Comparison of ENCODE assay signal across 9 mouse cellular contexts in genomic region chr8:123514136-123514535, GRCm38 (mm10). TPM values are rescaled to one million over a fixed set of nuclear protein-coding genes. Genes with fewer than 3 reads are reported as not detected.
A peak's percentile ranks its signal among the peaks of the same experiment; 100 is the strongest.
DNase-seq lines count a peak whose midpoint lies in the region; ATAC-seq and TF ChIP-seq lines count a peak whose summit lies in the region.
"Had no signal": no experiment of that assay in that cellular context is flagged by ENCODE, and none has a peak within 500 bp of the region (broad histone marks: within the 10 kb centered on the region; RNA-seq: fewer than 3 reads in every experiment).

No protein-coding gene starts in this region.

- H3K27me3 ChIP-seq in kidney, postnatal 0 days (ENCODE audit: insufficient read depth, low read length), result peaks cover 14% of the 10 kb centered on the region; the same call in 1 of the 2 replicates
- H3K27me3 ChIP-seq in embryonic facial prominence, embryonic 13.5 days, result peaks cover 50% of the 10 kb centered on the region
- H3K27me3 ChIP-seq in intestine, postnatal 0 days (replicated peaks; ENCODE audit: control insufficient read depth, insufficient read depth, low read length), result peaks cover 45% of the 10 kb centered on the region
- H3K27me3 ChIP-seq in neural tube, embryonic 13.5 days, result peaks cover 6% of the 10 kb centered on the region; the same call in 1 of the 2 replicates

- peak overlapping the region; percentile 98 for H3K4me2 ChIP-seq in kidney, postnatal 0 days (ENCODE audit: low read length)
- peak overlapping the region; percentile 97 for H3K4me2 ChIP-seq in embryonic facial prominence, embryonic 13.5 days
- H3K4me2 ChIP-seq in intestine, postnatal 0 days (replicated peaks; ENCODE audit: low read depth), result peak overlapping the region; percentile 95; the same call in 1 of the 2 replicates
- peak overlapping the region; percentile 70 for H3K4me2 ChIP-seq in neural tube, embryonic 13.5 days

- peaks cover 5% of the 10 kb centered on the region; the same call in 1 of the 2 replicates for H3K4me1 ChIP-seq in kidney, postnatal 0 days (replicated peaks; ENCODE audit: insufficient read depth, low read length)
- peaks cover 23% of the 10 kb centered on the region for H3K4me1 ChIP-seq in embryonic facial prominence, embryonic 13.5 days
- H3K4me1 ChIP-seq in intestine, postnatal 0 days (replicated peaks; ENCODE audit: control insufficient read depth, insufficient read depth, low read length), result peaks cover 2% of the 10 kb centered on the region
- peaks cover 38% of the 10 kb centered on the region for H3K4me1 ChIP-seq in neural tube, embryonic 13.5 days (replicated peaks)

- no peaks in the 10 kb centered on the region for H3K9me3 ChIP-seq in kidney, postnatal 0 days (replicated peaks; ENCODE audit: low read length)
- H3K9me3 ChIP-seq in embryonic facial prominence, embryonic 13.5 days, result no peaks in the 10 kb centered on the region
- H3K9me3 ChIP-seq in intestine, postnatal 0 days (ENCODE audit: control insufficient read depth), result no peaks in the 10 kb centered on the region
- H3K9me3 ChIP-seq in neural tube, embryonic 13.5 days, result no peaks in the 10 kb centered on the region

- H3K4me3 ChIP-seq in kidney, postnatal 0 days (replicated peaks; ENCODE audit: low read depth, low read length), result peak overlapping the region; percentile 60
- peak overlapping the region; percentile 72 for H3K4me3 ChIP-seq in embryonic facial prominence, embryonic 13.5 days
- peak overlapping the region; percentile 49; the same call in 1 of the 2 replicates for H3K4me3 ChIP-seq in intestine, postnatal 0 days (ENCODE audit: low read depth, low read length)
- H3K4me3 ChIP-seq in neural tube, embryonic 13.5 days, result peak overlapping the region; percentile 85

- peak; percentile 24 for DNase-seq in kidney, postnatal 0 days (ENCODE audit: low spot score)
- no peak for DNase-seq in kidney, postnatal 10 days
- no peak for DNase-seq in left cerebral cortex, postnatal 25 days (ENCODE audit: low spot score in 2 of 2)
- no peak for DNase-seq in spleen, postnatal 36 days (ENCODE audit: low spot score in 2 of 2)

- no peak for TF ChIP-seq CTCF in kidney, postnatal 0 days (IDR thresholded peaks at IDR 0.05; ENCODE audit: low read depth)
- TF ChIP-seq CTCF in intestine, postnatal 0 days (IDR thresholded peaks at IDR 0.05; ENCODE audit: low read depth), result no peak

- intact Hi-C loops in left cerebral cortex, postnatal 25 days (cut with DNase I), result no loop called here

- H3K27ac ChIP-seq in kidney, postnatal 0 days, result no peak overlapping the region
- H3K27ac ChIP-seq in embryonic facial prominence, embryonic 13.5 days, result no peak overlapping the region
- H3K27ac ChIP-seq in intestine, postnatal 0 days (ENCODE audit: low read depth, low read length), result no peak overlapping the region
- H3K27ac ChIP-seq in neural tube, embryonic 13.5 days (replicated peaks), result peak overlapping the region; percentile 96

- H3K36me3 ChIP-seq in kidney, postnatal 0 days (ENCODE audit: insufficient read depth, low read length), result peaks cover 4% of the 10 kb centered on the region; the same call in 1 of the 2 replicates
- peaks cover 8% of the 10 kb centered on the region for H3K36me3 ChIP-seq in embryonic facial prominence, embryonic 13.5 days
- no peaks in the 10 kb centered on the region; the same call in 1 of the 2 replicates for H3K36me3 ChIP-seq in intestine, postnatal 0 days (ENCODE audit: control insufficient read depth, insufficient read depth)
- peaks cover 24% of the 10 kb centered on the region for H3K36me3 ChIP-seq in neural tube, embryonic 13.5 days

- WGBS in kidney, postnatal 0 days, result 3% methylated on average over 9 of the region's 9 CpGs
- 4% methylated on average over 9 of the region's 9 CpGs for WGBS in embryonic facial prominence, embryonic 13.5 days
- 4% methylated on average over 9 of the region's 9 CpGs for WGBS in intestine, postnatal 0 days
- 2% methylated on average over 9 of the region's 9 CpGs for WGBS in neural tube, embryonic 13.5 days

- peak overlapping the region; percentile 60 for H3K9ac ChIP-seq in kidney, postnatal 0 days (ENCODE audit: low read depth, low read length)
- peak overlapping the region; percentile 75 for H3K9ac ChIP-seq in embryonic facial prominence, embryonic 13.5 days
- no peak overlapping the region for H3K9ac ChIP-seq in intestine, postnatal 0 days (ENCODE audit: low read depth, low read length)
- peak overlapping the region; percentile 96 for H3K9ac ChIP-seq in neural tube, embryonic 13.5 days

- no peak for ATAC-seq in kidney, postnatal 0 days (replicated peaks; ENCODE audit: low FRiP score, low read depth)
- ATAC-seq in embryonic facial prominence, embryonic 13.5 days (ENCODE audit: insufficient number of reproducible peaks, insufficient read depth, low FRiP score, low TSS enrichment, low read depth), result no peak
- ATAC-seq in intestine, postnatal 0 days, result no peak
- no peak for ATAC-seq in neural tube, embryonic 13.5 days (ENCODE audit: low read depth)
- no peak for ATAC-seq in frontal cortex, adult (ENCODE audit: low TSS enrichment)

RNA-seq across cellular contexts. Expression of gene Dbndd1, which starts 1.1 kb away (rescaled TPM):
- polyA plus RNA-seq in kidney, postnatal 0 days (2015; fragmentation: Nextera tagmentation; extraction: Ambion mirVana), result 2.4 and 3.3 TPM in 2 replicates
- 5.3 and 6.0 TPM in 2 replicates for polyA plus RNA-seq in embryonic facial prominence, embryonic 13.5 days (2015; fragmentation: Nextera tagmentation; extraction: Ambion mirVana)
- polyA plus RNA-seq in intestine, postnatal 0 days (2015; fragmentation: Nextera tagmentation; extraction: Ambion mirVana), result 0.87 and 0.93 TPM in 2 replicates
- polyA plus RNA-seq in neural tube, embryonic 13.5 days (2015; fragmentation: Nextera tagmentation; extraction: Ambion mirVana), result 68.6 and 84.2 TPM in 2 replicates
- total RNA-seq in left cerebral cortex, postnatal 25 days (2021), result 10 to 100 TPM; 13.2 to 15.8 TPM
- total RNA-seq: common myeloid progenitor, adult 5-6 weeks had no signal

RNA-seq across cellular contexts. Expression of gene Gas8, which starts 4.5 kb away (rescaled TPM):
- 27.1 and 29.2 TPM in 2 replicates for polyA plus RNA-seq in kidney, postnatal 0 days (2015; fragmentation: Nextera tagmentation; extraction: Ambion mirVana)
- 36.5 and 38.5 TPM in 2 replicates for polyA plus RNA-seq in embryonic facial prominence, embryonic 13.5 days (2015; fragmentation: Nextera tagmentation; extraction: Ambion mirVana)
- 6.8 TPM in 2 replicates for polyA plus RNA-seq in intestine, postnatal 0 days (2015; fragmentation: Nextera tagmentation; extraction: Ambion mirVana)
- 41.1 and 45.8 TPM in 2 replicates for polyA plus RNA-seq in neural tube, embryonic 13.5 days (2015; fragmentation: Nextera tagmentation; extraction: Ambion mirVana)
- 10 to 100 TPM; 26.8 to 27.1 TPM for total RNA-seq in left cerebral cortex, postnatal 25 days (2021)

RNA-seq across cellular contexts. Expression of gene Afg3l1, which starts 36.4 kb away (rescaled TPM):
- polyA plus RNA-seq in kidney, postnatal 0 days (2015; fragmentation: Nextera tagmentation; extraction: Ambion mirVana), result 40.3 and 48.0 TPM in 2 replicates
- polyA plus RNA-seq in embryonic facial prominence, embryonic 13.5 days (2015; fragmentation: Nextera tagmentation; extraction: Ambion mirVana), result 52.8 and 54.4 TPM in 2 replicates
- polyA plus RNA-seq in intestine, postnatal 0 days (2015; fragmentation: Nextera tagmentation; extraction: Ambion mirVana), result 30.8 and 34.7 TPM in 2 replicates
- 50.8 and 54.0 TPM in 2 replicates for polyA plus RNA-seq in neural tube, embryonic 13.5 days (2015; fragmentation: Nextera tagmentation; extraction: Ambion mirVana)
- total RNA-seq in left cerebral cortex, postnatal 25 days (2021), result 10 to 100 TPM; 33.4 to 34.0 TPM
